Mouse (Mus musculus): ENCODE measurements around the gene Ciao1. TPM values are rescaled to one million over a fixed set of nuclear protein-coding genes. Genes with fewer than 3 reads are reported as not detected.

Ciao1 gene
- 31.3 TPM for polyA plus RNA-seq (2015; fragmentation: Illumina TruSeq; extraction: RNeasy Lipid Tissue Mini Kit (QIAGEN cat#74804); ENCODE audit: insufficient read depth, low replicate concordance)

DNA sequence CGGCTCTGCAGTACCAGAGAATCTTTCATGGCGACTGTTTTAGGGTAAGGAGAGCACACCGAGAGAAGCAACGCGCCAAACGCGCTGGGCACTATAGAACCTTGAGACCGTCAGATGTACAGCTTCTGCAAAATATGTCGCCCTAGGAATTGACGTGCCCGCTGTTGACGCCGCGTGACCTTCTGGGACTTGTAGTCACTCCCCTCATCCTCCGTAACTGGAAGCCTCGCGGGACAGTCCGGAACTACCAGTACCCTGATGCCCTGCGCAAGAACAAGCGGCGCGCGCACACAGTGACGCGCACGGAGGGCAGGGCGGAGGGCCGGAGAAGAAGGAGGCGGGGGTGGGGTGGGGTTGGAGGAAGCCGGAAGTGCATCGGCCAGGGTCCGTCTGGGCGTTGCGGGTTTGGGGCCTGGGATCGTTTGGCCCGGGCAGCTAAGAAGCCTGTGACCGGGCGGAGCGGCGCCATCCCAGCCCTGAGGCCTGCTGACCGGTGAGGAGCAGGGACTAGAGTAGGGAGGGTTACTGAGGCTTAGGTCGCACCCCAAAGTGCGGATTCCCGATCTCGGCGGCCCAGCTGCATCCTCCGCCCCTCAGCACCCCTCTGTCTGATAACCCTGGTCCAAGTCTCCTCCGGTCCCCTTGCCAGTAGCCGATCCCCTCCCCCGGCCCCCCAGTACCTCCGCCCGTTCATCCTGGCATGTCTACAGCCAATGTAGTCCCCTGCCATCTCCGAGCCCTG is at the start of gene Ciao1, which contains the start of gene Tmem127:
TSS of gene Ciao1 (minus strand) at position 225 of the 742 bp plus-strand sequence.
TSS of gene Tmem127 (plus strand) at position 317 of the 742 bp plus-strand sequence.

DNA sequence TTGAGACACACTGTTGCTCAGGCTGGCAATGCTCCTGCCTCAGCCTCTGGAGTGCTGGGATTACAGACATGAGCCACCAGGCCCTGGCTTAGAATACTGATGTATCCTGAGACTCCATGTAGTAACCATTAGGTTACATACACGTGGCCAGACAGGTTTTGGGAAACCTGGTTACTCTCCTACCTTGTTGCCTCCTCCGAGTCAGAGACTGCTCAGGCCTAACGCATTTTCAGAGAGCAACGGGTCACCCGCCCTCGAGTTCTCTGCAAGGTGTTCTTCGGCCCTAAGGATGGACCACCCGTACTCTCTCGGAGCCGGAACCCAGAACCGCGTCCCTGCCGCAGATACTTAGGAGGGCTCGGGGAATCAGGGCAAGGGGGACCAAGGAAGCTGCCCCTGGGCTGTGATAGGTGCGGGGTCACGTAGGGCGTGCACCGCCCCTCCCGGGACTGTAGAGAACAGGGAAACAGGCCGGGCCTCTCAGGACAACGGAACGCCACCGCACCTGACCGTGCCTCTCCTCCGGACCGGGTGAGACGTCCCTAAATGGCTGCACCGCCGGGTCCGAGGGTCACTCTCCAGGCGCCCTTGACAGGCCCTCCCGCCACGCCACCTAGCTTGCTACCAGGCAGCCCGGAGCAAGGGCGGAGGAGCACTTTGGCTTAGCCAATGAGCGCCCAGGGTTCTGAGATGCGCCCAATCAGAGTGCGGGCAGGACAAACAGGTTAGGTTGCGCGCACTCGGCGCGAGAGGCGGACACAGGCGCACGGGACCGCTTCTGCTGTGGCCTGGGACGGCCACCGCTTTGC is 22.1 kb upstream of the Ciao1 start, which contains the start of gene Stard7:
TSS of gene Stard7 (plus strand) at position 728 of the 809 bp plus-strand sequence.

DNA sequence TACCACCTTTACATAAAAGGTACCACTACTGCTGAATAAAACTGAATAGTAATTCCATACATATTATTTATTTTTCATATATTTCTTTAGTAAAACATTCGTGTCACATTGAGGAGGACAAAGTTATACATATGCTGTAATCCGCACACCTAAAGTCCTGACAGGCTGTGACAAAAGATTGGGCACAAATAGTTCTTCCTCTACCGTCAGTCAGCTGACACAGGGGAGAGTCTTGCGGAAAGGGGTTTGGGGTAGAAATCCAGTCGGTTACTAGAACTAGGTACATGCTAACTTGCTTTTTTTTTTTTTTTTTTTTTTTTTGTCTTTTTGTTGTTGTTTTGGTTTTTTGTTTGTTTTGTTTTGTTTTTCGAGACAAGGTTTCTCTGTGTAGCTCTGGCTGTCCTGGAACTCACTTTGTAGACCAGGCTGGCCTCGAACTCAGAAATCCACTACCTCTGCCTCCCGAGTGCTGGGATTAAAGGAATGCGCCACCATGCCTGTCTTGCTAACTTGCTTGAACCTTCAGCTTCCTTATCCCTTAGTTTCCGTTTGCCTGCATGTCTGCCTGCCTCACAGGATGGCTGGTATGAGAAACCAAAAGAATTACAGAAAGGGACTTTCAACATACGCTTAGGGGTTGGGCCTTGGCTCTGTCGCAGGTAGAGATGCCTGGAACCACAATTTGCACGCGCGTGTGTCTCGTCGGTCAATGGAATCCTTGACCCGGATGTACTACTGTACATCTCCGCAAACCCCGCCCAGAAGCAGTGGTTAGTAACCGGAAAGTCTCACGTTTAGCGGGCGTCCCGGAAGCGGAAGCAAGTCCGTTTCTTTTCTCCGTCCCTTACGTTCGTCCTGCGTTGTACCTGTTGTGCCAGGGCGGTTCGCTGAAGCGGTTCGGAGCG is 39.8 kb downstream of the Ciao1 start, which contains the start of the genes 1810024B03Rik and Snrnp200:
TSS of gene 1810024B03Rik (minus strand) at position 734 of the 905 bp plus-strand sequence.
TSS of gene Snrnp200 (plus strand) at position 840 of the 905 bp plus-strand sequence.

Other genes with a start within 250 kb of the Ciao1 start
- 25.6 TPM for gene Ap4e1, start 239.1 kb downstream of the Ciao1 start, polyA plus RNA-seq (2015; fragmentation: Illumina TruSeq; extraction: RNeasy Lipid Tissue Mini Kit (QIAGEN cat#74804); ENCODE audit: insufficient read depth, low replicate concordance)
- gene Blvra, start 177.2 kb downstream of the Ciao1 start, polyA plus RNA-seq (2015; fragmentation: Illumina TruSeq; extraction: RNeasy Lipid Tissue Mini Kit (QIAGEN cat#74804); ENCODE audit: insufficient read depth, low replicate concordance): 63.3 TPM
- 13.5 TPM for gene Ncaph, start 113.9 kb downstream of the Ciao1 start, polyA plus RNA-seq (2015; fragmentation: Illumina TruSeq; extraction: RNeasy Lipid Tissue Mini Kit (QIAGEN cat#74804); ENCODE audit: insufficient read depth, low replicate concordance)
- gene Itpripl1, start 104.4 kb downstream of the Ciao1 start, polyA plus RNA-seq (2015; fragmentation: Illumina TruSeq; extraction: RNeasy Lipid Tissue Mini Kit (QIAGEN cat#74804); ENCODE audit: insufficient read depth, low replicate concordance): 18.3 TPM
- gene 1810024B03Rik, start 39.5 kb downstream of the Ciao1 start, polyA plus RNA-seq (2015; fragmentation: Illumina TruSeq; extraction: RNeasy Lipid Tissue Mini Kit (QIAGEN cat#74804); ENCODE audit: insufficient read depth, low replicate concordance): 1.9 TPM
- 80.2 TPM for gene Snrnp200, start 39.4 kb downstream of the Ciao1 start, polyA plus RNA-seq (2015; fragmentation: Illumina TruSeq; extraction: RNeasy Lipid Tissue Mini Kit (QIAGEN cat#74804); ENCODE audit: insufficient read depth, low replicate concordance)
- gene Tmem127, start 92 bp upstream of the Ciao1 start, polyA plus RNA-seq (2015; fragmentation: Illumina TruSeq; extraction: RNeasy Lipid Tissue Mini Kit (QIAGEN cat#74804); ENCODE audit: insufficient read depth, low replicate concordance): 71.3 TPM
- 131 TPM for gene Stard7, start 22.4 kb upstream of the Ciao1 start, polyA plus RNA-seq (2015; fragmentation: Illumina TruSeq; extraction: RNeasy Lipid Tissue Mini Kit (QIAGEN cat#74804); ENCODE audit: insufficient read depth, low replicate concordance)
- 67.0 TPM for gene Dusp2, start 88.3 kb upstream of the Ciao1 start, polyA plus RNA-seq (2015; fragmentation: Illumina TruSeq; extraction: RNeasy Lipid Tissue Mini Kit (QIAGEN cat#74804); ENCODE audit: insufficient read depth, low replicate concordance)
- 0.17 TPM for gene Astl, start 90.8 kb upstream of the Ciao1 start, polyA plus RNA-seq (2015; fragmentation: Illumina TruSeq; extraction: RNeasy Lipid Tissue Mini Kit (QIAGEN cat#74804); ENCODE audit: insufficient read depth, low replicate concordance)
- 0.51 TPM for gene Adra2b, start 115.4 kb upstream of the Ciao1 start, polyA plus RNA-seq (2015; fragmentation: Illumina TruSeq; extraction: RNeasy Lipid Tissue Mini Kit (QIAGEN cat#74804); ENCODE audit: insufficient read depth, low replicate concordance)
- gene Gpat2, start 177.4 kb upstream of the Ciao1 start, polyA plus RNA-seq (2015; fragmentation: Illumina TruSeq; extraction: RNeasy Lipid Tissue Mini Kit (QIAGEN cat#74804); ENCODE audit: insufficient read depth, low replicate concordance): 0.11 TPM
- gene Fahd2a, start 196.7 kb upstream of the Ciao1 start, polyA plus RNA-seq (2015; fragmentation: Illumina TruSeq; extraction: RNeasy Lipid Tissue Mini Kit (QIAGEN cat#74804); ENCODE audit: insufficient read depth, low replicate concordance): 14.6 TPM